Mouse (Mus musculus): ENCODE data around the gene 1810009A15Rik. TPM values are rescaled to one million over a fixed set of nuclear protein-coding genes. Genes with fewer than 3 reads are reported as not detected.

1810009A15Rik gene
- polyA plus RNA-seq, 1 experiment from 2014 or later, result 114 TPM

DNA sequence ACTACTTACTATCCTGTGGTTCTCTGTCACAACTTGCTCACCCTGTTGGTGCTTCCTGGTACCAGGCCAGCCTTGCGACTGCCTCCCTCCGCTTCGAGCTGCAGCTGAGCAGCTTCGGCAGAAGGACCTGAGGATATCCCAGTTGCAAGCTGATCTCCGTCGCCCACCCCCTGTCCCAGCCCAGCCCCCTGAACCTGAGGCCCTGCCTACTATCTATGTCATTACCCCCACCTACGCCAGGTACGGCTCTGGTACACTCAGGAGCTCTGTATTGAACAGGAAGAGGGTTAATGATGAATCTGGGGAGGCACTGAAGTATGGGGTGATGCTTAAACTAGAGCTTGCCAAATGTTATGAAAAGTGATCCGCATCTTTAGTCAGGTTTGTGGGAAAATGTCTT is 33.1 kb downstream of the 1810009A15Rik start:
- WGBS, result 77% methylated on average over 9 of the region's 9 CpGs
- peak overlapping the region; percentile 82 for H3K4me2 ChIP-seq
- ATAC-seq (ENCODE audit: insufficient number of reproducible peaks, insufficient read depth, low FRiP score, low TSS enrichment, low read depth), result no peak
- H3K4me3 ChIP-seq (replicated peaks), result 0 out of 2 replicates have a peak overlapping the region, but pooled peaks have one; percentile 7
- peak overlapping the region; percentile 17; the same call in 1 of the 2 replicates for H3K27ac ChIP-seq
- peaks cover 39% of the 10 kb centered on the region for H3K36me3 ChIP-seq
- peaks cover 15% of the 10 kb centered on the region for H3K4me1 ChIP-seq (replicated peaks)
- H3K9me3 ChIP-seq, result no peaks in the 10 kb centered on the region
- no peaks in the 10 kb centered on the region for H3K27me3 ChIP-seq
- H3K9ac ChIP-seq (replicated peaks), result no peak overlapping the region

DNA sequence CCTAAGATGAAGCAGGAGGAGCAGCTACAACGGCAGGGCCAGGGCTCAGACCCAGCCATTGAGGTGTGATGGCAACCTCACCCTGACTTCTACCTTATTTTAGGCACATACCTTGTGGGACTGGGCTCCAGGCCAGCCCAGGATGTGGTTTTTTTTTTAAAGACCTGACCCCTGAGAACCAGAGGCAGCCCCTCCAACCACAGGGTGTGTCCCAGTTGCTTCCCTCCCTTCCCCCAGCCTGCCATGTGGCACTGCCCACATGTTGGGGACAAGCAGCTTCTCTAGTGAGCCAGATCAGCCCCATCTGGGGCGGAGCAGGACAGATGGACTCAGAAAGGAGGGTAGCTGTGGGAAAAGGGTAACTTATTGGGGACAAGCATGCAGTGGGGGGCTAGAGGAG is 38.1 kb downstream of the 1810009A15Rik start:
- H3K27ac ChIP-seq, result no peak overlapping the region
- H3K4me1 ChIP-seq (replicated peaks), result peaks cover 18% of the 10 kb centered on the region
- no peak overlapping the region for H3K4me3 ChIP-seq (replicated peaks)
- H3K36me3 ChIP-seq, result peaks cover 51% of the 10 kb centered on the region
- H3K9ac ChIP-seq (replicated peaks), result no peak overlapping the region
- 94% methylated on average over 2 of the region's 2 CpGs for WGBS
- H3K27me3 ChIP-seq, result no peaks in the 10 kb centered on the region
- H3K4me2 ChIP-seq, result no peak overlapping the region
- no peak for ATAC-seq (ENCODE audit: insufficient number of reproducible peaks, insufficient read depth, low FRiP score, low TSS enrichment, low read depth)
- no peaks in the 10 kb centered on the region for H3K9me3 ChIP-seq

GRCm38 (mm10) chr19:8927891-8928525 is 39.4 kb downstream of the 1810009A15Rik start:
- no peak overlapping the region for H3K9ac ChIP-seq (replicated peaks)
- 89% methylated on average over 12 of the region's 12 CpGs for WGBS
- no peaks in the 10 kb centered on the region for H3K9me3 ChIP-seq
- H3K4me2 ChIP-seq, result no peak overlapping the region
- H3K4me3 ChIP-seq (replicated peaks), result no peak overlapping the region
- H3K36me3 ChIP-seq, result peaks cover 47% of the 10 kb centered on the region
- H3K27me3 ChIP-seq, result no peaks in the 10 kb centered on the region
- no peak overlapping the region for H3K27ac ChIP-seq
- no peak for ATAC-seq (ENCODE audit: insufficient number of reproducible peaks, insufficient read depth, low FRiP score, low TSS enrichment, low read depth)
- H3K4me1 ChIP-seq (replicated peaks), result peaks cover 17% of the 10 kb centered on the region

DNA sequence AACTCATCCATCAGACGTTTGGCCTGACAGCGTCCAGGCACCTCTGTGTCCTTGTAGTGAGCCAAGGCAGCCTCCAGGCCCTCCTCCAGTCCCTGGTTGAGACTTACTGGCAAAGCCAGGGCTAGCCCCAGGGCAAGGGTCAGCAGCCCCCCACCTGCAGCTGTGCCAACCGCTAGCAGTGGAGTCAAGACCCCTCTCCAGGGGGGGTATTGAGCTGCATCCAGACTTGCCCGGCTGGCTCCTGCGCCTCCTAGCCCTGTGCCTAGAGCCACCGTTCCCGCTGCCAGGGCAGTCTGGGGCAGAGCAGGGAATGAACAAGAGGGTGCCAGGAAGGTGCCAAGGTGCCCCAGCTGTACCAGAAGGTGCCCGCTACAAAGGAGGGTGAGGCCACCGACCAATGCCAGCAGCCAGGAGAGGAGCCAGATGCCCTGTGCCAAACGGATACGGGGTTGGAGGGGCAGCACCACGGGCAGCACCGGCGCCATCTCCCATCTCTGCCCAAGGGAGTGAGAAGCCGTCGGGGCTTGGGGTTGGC is 40.1 kb downstream of the 1810009A15Rik start:
- Histone ChIP-seq H3K9me3 (no peaks in the 10 kb centered on the region), H3K4me2 (peak overlapping the region; percentile 73), H3K4me3 (replicated peaks) (peak overlapping the region; percentile 80), H3K4me1 (replicated peaks) (peaks cover 17% of the 10 kb centered on the region), H3K27ac (peak overlapping the region; percentile 83; the same call in 1 of the 2 replicates), H3K9ac (replicated peaks) (peak overlapping the region; percentile 87; the same call in 1 of the 2 replicates), H3K36me3 (peaks cover 47% of the 10 kb centered on the region), H3K27me3 (no peaks in the 10 kb centered on the region)
- peak; percentile 37 for ATAC-seq (ENCODE audit: insufficient number of reproducible peaks, insufficient read depth, low FRiP score, low TSS enrichment, low read depth)
- 16% methylated on average over 16 of the region's 16 CpGs for WGBS

- Histone ChIP-seq H3K9ac (replicated peaks) (peak within 1 kb of the TSS; percentile 87), H3K4me3 (replicated peaks) (peak within 1 kb of the TSS; percentile 80), H3K27ac (peak within 1 kb of the TSS; percentile 83), H3K9me3 (no peaks in the 10 kb centered on the region), H3K27me3 (no peaks in the 10 kb centered on the region), H3K4me2 (peak within 1 kb of the TSS; percentile 73), H3K36me3 (peaks cover 52% of the 10 kb centered on the region), H3K4me1 (replicated peaks) (peaks cover 17% of the 10 kb centered on the region)
- WGBS, result 1% methylated on average over 58 of the region's 74 CpGs
- ATAC-seq (ENCODE audit: insufficient number of reproducible peaks, insufficient read depth, low FRiP score, low TSS enrichment, low read depth), result peak; percentile 67
These were observed 40.8 kb downstream of the 1810009A15Rik start, which contains the start of the genes Rom1 and Eml3 for GRCm38 (mm10) chr19:8929224-8930088. TSS of gene Rom1 (minus strand) at chr19:8929356. TSS of gene Eml3 (plus strand) at chr19:8929552.

DNA sequence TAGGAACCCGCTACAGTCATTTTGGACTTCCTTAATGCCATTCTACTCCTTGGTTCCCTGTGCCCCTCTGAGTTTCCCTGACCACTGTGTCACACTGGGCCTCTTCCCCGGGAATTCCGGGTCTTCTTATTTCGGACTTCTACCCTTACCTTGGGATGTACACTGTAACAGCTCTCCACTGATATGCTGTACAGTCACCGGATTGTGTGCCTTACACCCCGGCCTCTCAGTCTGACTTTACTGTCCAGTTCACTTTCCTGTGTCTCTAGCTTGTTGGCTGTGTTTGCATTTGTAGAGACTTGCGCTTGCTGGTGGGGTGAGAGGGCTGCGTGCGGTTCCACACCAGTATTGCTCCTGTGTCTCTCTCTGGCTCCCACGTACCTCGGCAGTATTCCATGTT is 41.5 kb downstream of the 1810009A15Rik start:
- no peak; the same call in 1 of the 2 replicates for ATAC-seq (ENCODE audit: insufficient number of reproducible peaks, insufficient read depth, low FRiP score, low TSS enrichment, low read depth)
- no peaks in the 10 kb centered on the region for H3K9me3 ChIP-seq
- peak overlapping the region; percentile 87 for H3K9ac ChIP-seq (replicated peaks)
- H3K4me2 ChIP-seq, result peak overlapping the region; percentile 73
- no peaks in the 10 kb centered on the region for H3K27me3 ChIP-seq
- WGBS, result 8% methylated on average over 11 of the region's 11 CpGs
- peaks cover 17% of the 10 kb centered on the region for H3K4me1 ChIP-seq (replicated peaks)
- H3K27ac ChIP-seq, result peak overlapping the region; percentile 83
- peak overlapping the region; percentile 80 for H3K4me3 ChIP-seq (replicated peaks)
- peaks cover 58% of the 10 kb centered on the region for H3K36me3 ChIP-seq

- H3K36me3 ChIP-seq, result peaks cover 58% of the 10 kb centered on the region
- WGBS, result 78% methylated on average over 7 of the region's 7 CpGs
- no peaks in the 10 kb centered on the region for H3K9me3 ChIP-seq
- H3K27me3 ChIP-seq, result no peaks in the 10 kb centered on the region
- peaks cover 17% of the 10 kb centered on the region for H3K4me1 ChIP-seq (replicated peaks)
- peak overlapping the region; percentile 87 for H3K9ac ChIP-seq (replicated peaks)
- no peak overlapping the region for H3K27ac ChIP-seq
- H3K4me3 ChIP-seq (replicated peaks), result peak overlapping the region; percentile 80
- no peak for ATAC-seq (ENCODE audit: insufficient number of reproducible peaks, insufficient read depth, low FRiP score, low TSS enrichment, low read depth)
- H3K4me2 ChIP-seq, result peak overlapping the region; percentile 73
These were observed 42.1 kb downstream of the 1810009A15Rik start for GRCm38 (mm10) chr19:8930771-8931170.

DNA sequence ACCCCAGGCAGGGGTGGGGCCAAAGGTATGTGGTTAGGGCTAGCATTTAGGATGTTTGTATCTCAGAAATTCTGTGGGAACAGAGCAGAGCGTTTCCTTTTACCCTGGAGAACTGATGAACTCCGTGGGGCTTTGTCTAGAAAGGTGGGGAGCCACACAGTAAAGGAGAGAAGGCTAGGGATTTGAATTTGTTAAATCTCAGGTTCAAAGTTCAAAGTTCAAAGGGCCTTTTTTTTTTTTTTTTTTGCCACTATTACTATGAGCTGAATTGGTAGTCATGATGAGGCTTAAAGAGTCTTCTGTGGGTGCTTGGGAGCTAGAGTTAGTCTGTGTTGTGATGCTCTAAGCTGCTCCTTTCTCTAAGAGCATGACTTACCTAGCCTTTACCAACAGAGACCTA is 48.1 kb downstream of the 1810009A15Rik start:
- H3K36me3 ChIP-seq, result peaks cover 77% of the 10 kb centered on the region

More for the DNA sequence above, 48.1 kb downstream of the 1810009A15Rik start:
- H3K27me3 ChIP-seq, result no peaks in the 10 kb centered on the region
- H3K27ac ChIP-seq, result no peak overlapping the region
- H3K4me3 ChIP-seq (replicated peaks), result no peak overlapping the region
- H3K9me3 ChIP-seq, result no peaks in the 10 kb centered on the region
- WGBS, result 80% methylated on average over 2 of the region's 2 CpGs
- no peak overlapping the region for H3K4me2 ChIP-seq
- H3K9ac ChIP-seq (replicated peaks), result no peak overlapping the region
- peaks cover 10% of the 10 kb centered on the region for H3K4me1 ChIP-seq (replicated peaks)
- no peak for ATAC-seq (ENCODE audit: insufficient number of reproducible peaks, insufficient read depth, low FRiP score, low TSS enrichment, low read depth)

Small RNA genes within 50 kb of the gene (microRNA-seq; reads per million reads assigned to microRNA genes)
- not detected for gene Mir5136

Other genes with a start within 250 kb of the 1810009A15Rik start
- 0.41 and 0.47 TPM in 2 replicates for gene Chrm1, start 225.1 kb upstream of the 1810009A15Rik start, polyA plus RNA-seq (2016; fragmentation: Nextera tagmentation; extraction: Ambion mirVana)
- gene Slc3a2, start 165.5 kb upstream of the 1810009A15Rik start, polyA plus RNA-seq (2016; fragmentation: Nextera tagmentation; extraction: Ambion mirVana), result 114 and 115 TPM in 2 replicates
- 92.4 and 96.6 TPM in 2 replicates for gene Wdr74, start 153.0 kb upstream of the 1810009A15Rik start, polyA plus RNA-seq (2016; fragmentation: Nextera tagmentation; extraction: Ambion mirVana)
- gene 1700092M07Rik, start 148.1 kb upstream of the 1810009A15Rik start, polyA plus RNA-seq (2016; fragmentation: Nextera tagmentation; extraction: Ambion mirVana), result 2.7 and 3.5 TPM in 2 replicates
- gene Stx5a, start 147.4 kb upstream of the 1810009A15Rik start, polyA plus RNA-seq (2016; fragmentation: Nextera tagmentation; extraction: Ambion mirVana), result 168 and 169 TPM in 2 replicates
- 219 and 237 TPM in 2 replicates for gene Nxf1, start 131.8 kb upstream of the 1810009A15Rik start, polyA plus RNA-seq (2016; fragmentation: Nextera tagmentation; extraction: Ambion mirVana)
- gene Tmem223, start 117.9 kb upstream of the 1810009A15Rik start, polyA plus RNA-seq (2016; fragmentation: Nextera tagmentation; extraction: Ambion mirVana), result 206 and 215 TPM in 2 replicates
- gene Tmem179b, start 114.4 kb upstream of the 1810009A15Rik start, polyA plus RNA-seq (2016; fragmentation: Nextera tagmentation; extraction: Ambion mirVana), result 50.2 and 51.5 TPM in 2 replicates
- 38.8 and 41.8 TPM in 2 replicates for gene Taf6l, start 102.4 kb upstream of the 1810009A15Rik start, polyA plus RNA-seq (2016; fragmentation: Nextera tagmentation; extraction: Ambion mirVana)
- gene Polr2g, start 90.3 kb upstream of the 1810009A15Rik start, polyA plus RNA-seq (2016; fragmentation: Nextera tagmentation; extraction: Ambion mirVana), result 174 and 189 TPM in 2 replicates
- gene Zbtb3, start 86.3 kb upstream of the 1810009A15Rik start, polyA plus RNA-seq (2016; fragmentation: Nextera tagmentation; extraction: Ambion mirVana), result 6.1 and 6.2 TPM in 2 replicates
- gene Ttc9c, start 69.5 kb upstream of the 1810009A15Rik start, polyA plus RNA-seq (2016; fragmentation: Nextera tagmentation; extraction: Ambion mirVana), result 70.3 and 77.2 TPM in 2 replicates
- gene Hnrnpul2, start 68.8 kb upstream of the 1810009A15Rik start, polyA plus RNA-seq (2016; fragmentation: Nextera tagmentation; extraction: Ambion mirVana), result 6.0 and 6.7 TPM in 2 replicates
- not detected in 2 replicates for gene AC129217.1, start 59.1 kb upstream of the 1810009A15Rik start, polyA plus RNA-seq (2016; fragmentation: Nextera tagmentation; extraction: Ambion mirVana)
- 43.1 and 43.2 TPM in 2 replicates for gene Bscl2, start 51.4 kb upstream of the 1810009A15Rik start, polyA plus RNA-seq (2016; fragmentation: Nextera tagmentation; extraction: Ambion mirVana)
- gene Gng3, start 49.7 kb upstream of the 1810009A15Rik start, polyA plus RNA-seq (2016; fragmentation: Nextera tagmentation; extraction: Ambion mirVana), result 10.7 and 12.0 TPM in 2 replicates
- gene Lrrn4cl, start 38.1 kb upstream of the 1810009A15Rik start, polyA plus RNA-seq (2016; fragmentation: Nextera tagmentation; extraction: Ambion mirVana), result 0.24 and 0.58 TPM in 2 replicates
- 184 and 185 TPM in 2 replicates for gene Ubxn1, start 17.4 kb upstream of the 1810009A15Rik start, polyA plus RNA-seq (2016; fragmentation: Nextera tagmentation; extraction: Ambion mirVana)
- 64.0 and 66.0 TPM in 2 replicates for gene Uqcc3, start 7.9 kb upstream of the 1810009A15Rik start, polyA plus RNA-seq (2016; fragmentation: Nextera tagmentation; extraction: Ambion mirVana)
- 82.5 and 112 TPM in 2 replicates for gene Lbhd1, start 5.1 kb upstream of the 1810009A15Rik start, polyA plus RNA-seq (2016; fragmentation: Nextera tagmentation; extraction: Ambion mirVana)
- not detected in 2 replicates for gene Gm49403, start 4.9 kb upstream of the 1810009A15Rik start, polyA plus RNA-seq (2016; fragmentation: Nextera tagmentation; extraction: Ambion mirVana)
- not detected in 2 replicates for gene Gm49416, start 73 bp downstream of the 1810009A15Rik start, polyA plus RNA-seq (2016; fragmentation: Nextera tagmentation; extraction: Ambion mirVana)
- 48.9 and 51.3 TPM in 2 replicates for gene Ints5, start 4.2 kb downstream of the 1810009A15Rik start, polyA plus RNA-seq (2016; fragmentation: Nextera tagmentation; extraction: Ambion mirVana)
- 116 and 117 TPM in 2 replicates for gene Ganab, start 9.2 kb downstream of the 1810009A15Rik start, polyA plus RNA-seq (2016; fragmentation: Nextera tagmentation; extraction: Ambion mirVana)
- 53.5 and 53.6 TPM in 2 replicates for gene B3gat3, start 31.5 kb downstream of the 1810009A15Rik start, polyA plus RNA-seq (2016; fragmentation: Nextera tagmentation; extraction: Ambion mirVana)
- 2.4 and 2.6 TPM in 2 replicates for gene Rom1, start 40.5 kb downstream of the 1810009A15Rik start, polyA plus RNA-seq (2016; fragmentation: Nextera tagmentation; extraction: Ambion mirVana)
- 34.6 and 34.9 TPM in 2 replicates for gene Eml3, start 40.7 kb downstream of the 1810009A15Rik start, polyA plus RNA-seq (2016; fragmentation: Nextera tagmentation; extraction: Ambion mirVana)
- gene Mta2, start 53.0 kb downstream of the 1810009A15Rik start, polyA plus RNA-seq (2016; fragmentation: Nextera tagmentation; extraction: Ambion mirVana), result 227 and 231 TPM in 2 replicates
- 37.9 and 39.7 TPM in 2 replicates for gene Tut1, start 65.0 kb downstream of the 1810009A15Rik start, polyA plus RNA-seq (2016; fragmentation: Nextera tagmentation; extraction: Ambion mirVana)
- gene Eef1g, start 78.2 kb downstream of the 1810009A15Rik start, polyA plus RNA-seq (2016; fragmentation: Nextera tagmentation; extraction: Ambion mirVana), result 472 and 476 TPM in 2 replicates
- gene Ahnak, start 100.4 kb downstream of the 1810009A15Rik start, polyA plus RNA-seq (2016; fragmentation: Nextera tagmentation; extraction: Ambion mirVana), result 20.5 and 24.1 TPM in 2 replicates
- not detected in 2 replicates for gene Scgb1a1, start 199.1 kb downstream of the 1810009A15Rik start, polyA plus RNA-seq (2016; fragmentation: Nextera tagmentation; extraction: Ambion mirVana)
- 23.2 and 24.0 TPM in 2 replicates for gene Asrgl1, start 246.8 kb downstream of the 1810009A15Rik start, polyA plus RNA-seq (2016; fragmentation: Nextera tagmentation; extraction: Ambion mirVana)

Data from limb, embryonic 12.5 days (tissue).